Mouse (Mus musculus): ENCODE measurements at regions not wholly inside any gene's neighbourhood (a gene's known extent, or its start where the extent isn't known, plus 50 kb on each side); places are given as distances from the start of the nearest gene placed in this dataset.

DNA sequence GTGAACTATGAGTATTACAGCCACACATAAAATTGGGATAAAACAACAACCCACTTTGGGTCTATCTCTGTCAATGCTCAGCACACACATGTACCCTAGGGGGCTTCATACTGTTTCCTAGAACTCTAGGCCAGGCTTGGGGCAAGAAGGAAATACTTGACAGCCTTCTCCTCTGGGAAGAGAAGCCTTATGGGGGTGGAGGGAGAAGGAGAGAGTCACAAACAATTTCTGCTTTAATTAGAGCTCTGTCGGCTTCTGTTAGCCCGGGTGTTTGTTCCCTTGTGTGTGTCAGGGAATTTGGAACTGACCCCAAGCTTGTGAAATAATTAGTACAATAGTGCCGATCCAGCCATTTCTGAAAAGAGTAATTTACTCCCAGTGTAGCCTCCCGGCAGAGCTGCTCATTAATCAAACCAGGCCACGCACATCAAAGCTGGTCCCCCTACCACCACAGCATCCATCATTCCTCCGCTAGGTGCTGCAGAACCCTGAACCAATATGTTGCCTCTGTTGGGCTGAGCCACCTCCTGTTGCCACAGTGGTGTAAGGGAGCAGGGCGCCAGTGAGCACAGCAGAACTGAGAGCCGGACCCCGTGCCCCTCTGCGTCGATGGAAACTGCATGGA, 307.3 kb downstream of the Tmem114 start:
- Histone ChIP-seq H3K4me2 (replicated peaks) (no peak overlapping the region), H3K4me1 (no peaks in the 10 kb centered on the region; the same call in 1 of the 2 replicates), H3K36me3 (no peaks in the 10 kb centered on the region), H3K9me3 (no peaks in the 10 kb centered on the region), H3K4me3 (no peak overlapping the region), H3K9ac (no peak overlapping the region), H3K27me3 (no peaks in the 10 kb centered on the region), H3K27ac (no peak overlapping the region)
- ATAC-seq (ENCODE audit: low FRiP score, low read depth), result no peak
- 12% methylated on average over 11 of the region's 11 CpGs for WGBS

DNA sequence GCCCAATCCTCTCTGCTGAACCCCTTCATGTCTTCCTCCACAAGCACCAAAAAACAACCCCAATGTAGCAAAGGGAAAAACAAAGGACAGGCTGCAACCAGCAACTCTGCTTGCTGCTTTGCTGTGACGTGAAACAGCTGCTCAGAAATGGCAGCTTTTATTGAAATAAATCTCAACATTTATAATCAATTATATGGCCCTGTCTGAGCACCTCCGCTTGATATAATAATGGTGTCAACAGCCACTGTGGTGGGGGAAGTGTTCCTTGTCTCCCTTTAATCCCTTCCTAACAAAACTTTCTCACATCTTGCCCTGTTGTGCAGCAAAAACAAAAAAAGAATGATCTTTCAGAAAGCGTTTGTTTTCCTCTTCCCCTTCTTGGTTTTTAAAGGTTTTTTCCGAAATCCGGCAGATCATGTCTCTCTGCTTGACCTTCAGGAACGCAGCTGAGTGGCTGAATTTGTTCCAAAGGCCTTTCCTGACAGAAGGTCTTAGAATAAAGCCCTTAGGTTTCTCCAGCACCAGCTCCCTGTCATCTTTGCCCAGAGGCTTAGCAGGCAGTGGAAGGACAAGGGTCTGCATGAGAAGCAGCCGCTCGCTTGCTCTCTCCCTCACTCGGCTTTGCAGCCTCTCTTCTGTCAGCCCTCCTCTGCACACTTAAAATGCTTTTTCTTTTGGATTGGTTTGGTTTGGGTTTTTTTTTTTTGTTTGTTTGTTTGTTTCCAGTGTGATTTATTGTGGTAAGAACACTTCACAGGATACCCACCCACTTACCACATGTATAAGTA, 313.4 kb downstream of the Tmem114 start:
- peaks cover 20% of the 10 kb centered on the region for H3K4me1 ChIP-seq
- no peak overlapping the region for H3K9ac ChIP-seq
- H3K9me3 ChIP-seq, result no peaks in the 10 kb centered on the region
- no peak overlapping the region for H3K4me2 ChIP-seq (replicated peaks)
- H3K27me3 ChIP-seq, result no peaks in the 10 kb centered on the region
- no peak for ATAC-seq (ENCODE audit: low FRiP score, low read depth)
- no peak overlapping the region for H3K4me3 ChIP-seq
- H3K27ac ChIP-seq, result no peak overlapping the region
- 44% methylated on average over 9 of the region's 9 CpGs for WGBS
- H3K36me3 ChIP-seq, result no peaks in the 10 kb centered on the region

DNA sequence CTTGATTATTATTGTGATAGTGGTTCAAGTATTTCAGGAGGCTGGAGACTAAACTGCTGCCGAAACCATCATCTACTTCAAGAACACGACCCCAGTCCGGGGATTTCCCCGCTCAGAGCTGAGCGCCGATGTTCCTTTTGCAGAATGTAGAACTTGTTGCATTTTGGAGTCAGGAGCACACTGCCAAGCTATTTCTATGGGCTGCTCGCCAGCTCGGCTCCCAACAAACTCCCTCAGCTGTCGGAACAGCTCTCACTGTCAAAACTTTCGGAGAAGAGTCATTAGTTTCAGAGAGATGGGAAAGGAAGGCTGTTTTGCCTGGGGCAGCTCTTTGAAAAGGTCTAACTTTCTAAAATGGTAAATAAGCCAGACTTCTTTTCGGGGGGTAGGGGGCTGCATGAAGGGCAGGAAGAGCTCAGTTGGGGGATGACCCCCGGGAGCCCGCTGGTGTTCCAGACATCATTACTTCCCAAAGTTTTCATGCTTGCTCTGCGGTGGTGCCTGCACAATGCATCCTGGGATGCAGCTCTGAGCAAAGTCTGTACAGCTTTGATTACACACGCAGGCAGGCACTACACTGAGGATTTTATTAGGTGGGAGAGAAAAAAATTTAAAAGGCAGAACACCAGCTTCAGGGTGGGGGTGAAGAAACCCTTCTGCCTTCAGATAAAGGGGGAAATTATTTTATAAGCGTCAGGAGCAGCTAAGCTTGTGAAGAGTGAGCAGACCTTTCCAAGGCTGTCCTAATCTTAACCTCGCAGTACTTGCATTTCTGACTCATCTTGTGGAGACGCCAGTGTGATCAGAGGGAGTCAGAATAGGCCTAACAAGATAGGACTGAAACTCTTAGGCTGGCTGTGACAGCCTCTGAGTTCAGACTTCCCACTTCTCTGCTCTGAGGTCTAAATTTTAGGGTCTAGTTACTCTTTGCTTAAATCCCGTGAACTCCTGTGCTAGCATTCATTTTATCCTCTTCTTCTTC, 316.5 kb downstream of the Tmem114 start:
- Histone ChIP-seq H3K4me1 (peaks cover 20% of the 10 kb centered on the region), H3K36me3 (no peaks in the 10 kb centered on the region), H3K27ac (no peak overlapping the region), H3K27me3 (no peaks in the 10 kb centered on the region), H3K9ac (no peak overlapping the region), H3K9me3 (no peaks in the 10 kb centered on the region), H3K4me2 (replicated peaks) (peak overlapping the region; percentile 51), H3K4me3 (no peak overlapping the region)
- 36% methylated on average over 19 of the region's 19 CpGs for WGBS
- peak; percentile 57 for ATAC-seq (ENCODE audit: low FRiP score, low read depth)

DNA sequence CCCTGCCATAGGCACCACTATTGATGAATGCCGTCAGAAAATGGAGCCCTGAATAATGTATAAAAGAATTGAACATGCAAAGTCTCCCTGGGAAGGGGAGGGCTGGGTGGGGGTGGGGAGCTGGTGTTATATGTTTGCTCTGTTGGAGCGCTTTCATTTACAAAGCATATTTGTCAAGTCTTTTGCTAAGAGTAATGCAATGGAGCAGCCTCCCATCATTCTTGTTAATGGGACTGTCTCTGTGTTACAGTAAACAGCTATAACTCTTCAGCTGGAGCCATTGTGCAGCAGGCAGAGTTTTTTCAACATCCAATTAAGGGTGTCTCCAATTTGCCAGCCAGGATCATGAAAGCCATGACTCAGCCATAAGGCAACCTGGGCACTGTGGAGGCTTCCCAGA, 345.9 kb downstream of the Tmem114 start:
- H3K9me3 ChIP-seq, result no peaks in the 10 kb centered on the region
- H3K9ac ChIP-seq, result no peak overlapping the region
- H3K27me3 ChIP-seq, result no peaks in the 10 kb centered on the region
- no peak overlapping the region for H3K4me3 ChIP-seq
- no peak overlapping the region for H3K27ac ChIP-seq
- 82% methylated on average over 2 of the region's 2 CpGs for WGBS
- H3K4me1 ChIP-seq, result no peaks in the 10 kb centered on the region
- H3K4me2 ChIP-seq (replicated peaks), result no peak overlapping the region
- H3K36me3 ChIP-seq, result no peaks in the 10 kb centered on the region
- ATAC-seq (ENCODE audit: low FRiP score, low read depth), result no peak

DNA sequence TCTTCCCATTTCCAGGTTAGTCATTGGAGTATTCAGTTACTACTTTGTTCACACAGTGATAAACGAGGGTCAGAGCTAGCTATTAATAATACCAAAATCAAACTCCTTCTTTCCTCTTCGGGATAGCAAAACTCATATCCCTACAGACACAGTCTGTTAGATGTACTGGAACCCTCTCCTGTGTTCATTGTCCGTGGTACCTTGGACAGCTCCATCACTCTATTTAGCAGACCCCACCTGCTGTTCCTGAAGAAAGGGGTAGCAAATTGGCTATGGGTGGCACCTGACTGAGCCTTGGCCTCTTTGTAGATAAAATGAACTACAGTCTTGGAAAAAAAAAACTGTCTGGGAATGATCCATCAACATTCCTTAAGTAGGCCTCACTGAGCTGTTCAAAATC, 346.5 kb downstream of the Tmem114 start:
- no peaks in the 10 kb centered on the region for H3K36me3 ChIP-seq
- H3K9me3 ChIP-seq, result no peaks in the 10 kb centered on the region
- H3K9ac ChIP-seq, result no peak overlapping the region
- H3K4me2 ChIP-seq (replicated peaks), result no peak overlapping the region
- no peak overlapping the region for H3K4me3 ChIP-seq
- ATAC-seq (ENCODE audit: low FRiP score, low read depth), result no peak
- WGBS, result 64% methylated on average over 3 of the region's 3 CpGs
- no peaks in the 10 kb centered on the region for H3K27me3 ChIP-seq
- no peaks in the 10 kb centered on the region for H3K4me1 ChIP-seq
- H3K27ac ChIP-seq, result no peak overlapping the region

DNA sequence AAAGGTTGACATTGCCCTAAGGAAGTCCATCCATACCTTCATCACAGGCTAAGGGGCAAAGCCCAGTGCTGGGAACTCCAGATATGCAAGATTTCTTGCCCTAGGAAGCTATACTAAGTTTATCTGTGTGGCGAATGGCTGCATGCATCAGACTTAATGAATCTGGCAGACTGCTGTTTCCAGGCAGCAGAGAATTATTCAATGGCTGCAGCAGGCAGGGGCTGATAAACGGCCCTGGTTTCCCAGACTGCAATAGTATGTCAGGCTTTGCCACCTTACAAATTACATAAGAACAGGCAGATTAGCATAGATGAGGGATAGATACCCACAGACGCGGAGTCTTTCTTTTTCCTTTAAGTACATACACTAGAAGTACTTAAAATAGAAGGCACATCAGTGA, 350.2 kb downstream of the Tmem114 start:
- H3K27me3 ChIP-seq, result no peaks in the 10 kb centered on the region
- no peaks in the 10 kb centered on the region for H3K9me3 ChIP-seq
- H3K4me3 ChIP-seq, result no peak overlapping the region
- no peaks in the 10 kb centered on the region for H3K4me1 ChIP-seq
- H3K9ac ChIP-seq, result no peak overlapping the region
- no peak for ATAC-seq (ENCODE audit: low FRiP score, low read depth)
- 73% methylated on average over 4 of the region's 4 CpGs for WGBS
- H3K27ac ChIP-seq, result no peak overlapping the region
- no peaks in the 10 kb centered on the region for H3K36me3 ChIP-seq
- H3K4me2 ChIP-seq (replicated peaks), result no peak overlapping the region

DNA sequence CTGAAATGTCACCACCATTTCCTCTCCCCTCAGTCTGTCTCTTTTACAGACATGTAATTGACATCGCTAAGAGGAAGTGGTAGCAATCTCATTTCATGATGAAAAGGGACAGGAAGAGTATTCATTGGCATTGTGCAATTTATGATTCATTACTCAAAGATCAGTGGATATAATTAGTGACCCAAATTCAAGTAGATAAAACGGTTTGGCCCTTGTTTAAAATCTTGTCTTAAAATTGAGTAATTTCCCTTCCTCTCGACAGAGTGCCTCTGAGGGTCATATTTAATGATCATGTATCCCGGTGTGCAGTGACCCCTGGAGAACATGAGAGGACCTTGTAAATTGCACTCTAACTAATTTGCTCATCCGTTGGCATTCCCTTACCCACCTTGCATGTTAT, 371.0 kb downstream of the Tmem114 start:
- Histone ChIP-seq H3K36me3 (no peaks in the 10 kb centered on the region), H3K4me3 (no peak overlapping the region)

DNA sequence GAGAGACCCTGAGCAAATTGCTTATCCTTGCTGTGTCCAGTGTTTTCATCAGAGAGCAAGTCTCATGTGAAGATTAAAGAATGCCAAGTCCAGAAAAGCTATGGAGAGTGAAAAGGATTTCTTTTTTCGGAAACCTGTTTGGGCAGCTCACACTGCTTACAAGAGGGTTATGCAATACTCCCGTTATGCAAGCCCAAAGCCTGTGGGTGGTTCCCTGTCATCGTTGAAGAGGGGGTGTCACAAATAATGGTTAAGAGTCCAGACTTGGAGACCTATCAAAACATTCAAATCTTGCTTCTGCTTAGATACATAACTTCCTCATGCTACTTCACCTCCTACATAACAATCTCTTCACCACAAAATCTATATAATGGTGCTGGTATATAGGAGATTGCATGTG, 416.0 kb downstream of the Tmem114 start:
- ATAC-seq (ENCODE audit: low FRiP score, low read depth), result no peak
- Histone ChIP-seq H3K4me1 (no peaks in the 10 kb centered on the region), H3K4me2 (replicated peaks) (no peak overlapping the region), H3K36me3 (no peaks in the 10 kb centered on the region), H3K4me3 (no peak overlapping the region), H3K9ac (no peak overlapping the region), H3K9me3 (no peaks in the 10 kb centered on the region), H3K27me3 (no peaks in the 10 kb centered on the region), H3K27ac (no peak overlapping the region)
- 76% methylated on average over 3 of the region's 3 CpGs for WGBS

More for the DNA sequence above, 371.0 kb downstream of the Tmem114 start:
- no peak overlapping the region for H3K4me2 ChIP-seq (replicated peaks)
- H3K9ac ChIP-seq, result no peak overlapping the region
- H3K9me3 ChIP-seq, result no peaks in the 10 kb centered on the region
- H3K27ac ChIP-seq, result no peak overlapping the region
- ATAC-seq (ENCODE audit: low FRiP score, low read depth), result no peak
- no peaks in the 10 kb centered on the region for H3K27me3 ChIP-seq
- no peaks in the 10 kb centered on the region for H3K4me1 ChIP-seq
- WGBS, result 23% methylated on average over 5 of the region's 5 CpGs

DNA sequence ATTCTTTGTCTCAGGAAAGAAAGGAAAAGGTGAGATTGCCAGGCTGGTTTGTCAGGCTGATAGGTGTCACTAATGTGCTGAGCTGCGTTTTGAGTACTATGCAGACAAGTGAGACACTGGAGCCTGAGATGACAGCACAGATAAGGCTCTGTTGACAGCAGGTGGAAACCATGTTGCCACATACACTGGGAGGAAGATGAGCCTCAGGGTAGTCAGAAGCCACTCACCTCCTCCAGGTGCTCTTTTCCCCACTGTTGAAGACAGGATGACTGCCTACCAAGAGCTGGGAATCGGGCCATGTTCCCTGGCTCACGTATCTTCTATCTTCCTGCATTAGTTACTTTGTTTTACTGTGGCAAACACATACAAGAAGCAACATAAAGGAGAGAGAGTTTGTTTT, 418.3 kb downstream of the Tmem114 start:
- WGBS, result 81% methylated on average over 3 of the region's 3 CpGs
- H3K4me3 ChIP-seq, result no peak overlapping the region
- no peak overlapping the region for H3K9ac ChIP-seq
- H3K4me1 ChIP-seq, result no peaks in the 10 kb centered on the region
- no peak overlapping the region for H3K4me2 ChIP-seq (replicated peaks)
- H3K27me3 ChIP-seq, result no peaks in the 10 kb centered on the region
- H3K27ac ChIP-seq, result no peak overlapping the region
- ATAC-seq (ENCODE audit: low FRiP score, low read depth), result no peak
- H3K9me3 ChIP-seq, result no peaks in the 10 kb centered on the region
- H3K36me3 ChIP-seq, result no peaks in the 10 kb centered on the region

DNA sequence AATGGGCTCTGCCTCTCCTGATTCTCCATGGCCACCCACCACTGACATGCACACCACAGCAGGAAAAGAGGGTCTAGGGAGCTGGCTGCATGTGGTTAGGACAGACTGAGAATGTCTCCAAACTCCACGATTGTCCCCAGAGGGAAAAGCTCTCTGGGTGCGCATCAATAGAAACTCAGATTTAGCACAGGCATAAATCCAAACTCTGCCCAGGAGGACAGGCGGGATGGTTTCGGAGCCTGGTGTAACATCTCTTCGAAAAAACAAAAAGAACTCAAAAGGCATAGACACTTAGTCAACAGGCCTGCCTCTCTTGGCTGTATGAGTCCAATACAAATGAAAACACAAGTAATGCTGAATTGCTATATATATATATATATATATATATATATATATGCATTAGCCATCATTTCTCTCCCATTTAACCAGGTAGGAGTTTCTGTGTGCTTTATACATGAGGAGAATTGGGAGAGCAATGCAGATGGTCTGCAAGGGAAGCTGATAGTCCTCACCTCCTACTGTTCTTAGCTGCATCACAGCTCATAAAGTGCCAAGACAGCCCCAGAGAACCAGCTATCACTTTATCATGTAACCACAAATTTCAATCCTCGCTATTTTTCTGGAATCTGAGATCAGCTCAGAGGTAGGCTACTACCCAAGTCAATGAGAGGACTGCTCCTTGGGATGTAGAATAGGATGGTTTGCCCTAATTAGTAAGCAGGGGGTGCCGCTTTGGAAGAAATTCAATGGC, 422.4 kb downstream of the Tmem114 start:
- H3K9ac ChIP-seq, result no peak overlapping the region
- no peak for ATAC-seq (ENCODE audit: low FRiP score, low read depth)
- H3K27ac ChIP-seq, result no peak overlapping the region

DNA sequence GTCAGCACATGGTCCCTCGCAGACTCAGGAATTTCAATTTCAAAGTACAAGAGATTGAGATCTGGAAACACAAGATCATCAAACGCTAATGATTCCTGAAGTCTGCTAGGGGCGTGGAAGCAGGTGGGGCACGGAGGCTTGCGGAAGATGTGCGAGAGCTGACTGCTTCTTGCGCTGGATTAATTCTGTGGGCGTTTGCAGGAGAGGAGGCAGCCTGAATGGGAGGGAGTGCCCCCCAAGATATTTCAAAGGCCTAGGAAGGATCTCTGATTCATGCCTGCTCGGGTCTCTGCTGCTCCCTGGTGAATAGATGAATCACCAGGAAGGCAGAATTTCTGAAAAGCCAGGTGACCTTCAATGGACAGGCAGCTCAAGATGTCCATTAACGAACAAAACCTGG, 442.1 kb downstream of the Tmem114 start:
- Histone ChIP-seq H3K27me3 (peaks cover 4% of the 10 kb centered on the region; the same call in 1 of the 2 replicates), H3K9ac (no peak overlapping the region), H3K36me3 (no peaks in the 10 kb centered on the region), H3K4me3 (no peak overlapping the region), H3K9me3 (no peaks in the 10 kb centered on the region), H3K4me1 (no peaks in the 10 kb centered on the region), H3K27ac (no peak overlapping the region), H3K4me2 (replicated peaks) (no peak overlapping the region)
- 40% methylated on average over 10 of the region's 10 CpGs for WGBS
- no peak for ATAC-seq (ENCODE audit: low FRiP score, low read depth)

More for the DNA sequence above, 422.4 kb downstream of the Tmem114 start:
- Histone ChIP-seq H3K4me2 (replicated peaks) (no peak overlapping the region), H3K4me3 (no peak overlapping the region), H3K9me3 (peaks cover 3% of the 10 kb centered on the region; the same call in 1 of the 2 replicates), H3K36me3 (no peaks in the 10 kb centered on the region), H3K27me3 (no peaks in the 10 kb centered on the region), H3K4me1 (no peaks in the 10 kb centered on the region)
- 87% methylated on average over 7 of the region's 7 CpGs for WGBS
